8 mouse cellular contexts compared by ENCODE assay signal in genomic region chr10:80899591-80900317, GRCm38 (mm10). TPM values are rescaled to one million over a fixed set of nuclear protein-coding genes. Genes with fewer than 3 reads are reported as not detected.
DNase-seq lines count a peak whose midpoint lies in the region; ATAC-seq and TF ChIP-seq lines count a peak whose summit lies in the region.

No protein-coding gene starts in this region.

- no peak for DNase-seq in kidney, postnatal 10 days
- no peak for DNase-seq in embryonic facial prominence, embryonic 10.5 days (ENCODE audit: low spot score)
- DNase-seq in hindbrain, embryonic 14.5 days (ENCODE audit: low spot score), result no peak
- no peak for DNase-seq in midbrain, postnatal 0 days (ENCODE audit: low spot score)
- DNase-seq in frontal cortex, postnatal 25 days (ENCODE audit: low spot score in 2 of 2), result no peak
- no peak for DNase-seq in spleen, postnatal 4 days (ENCODE audit: low spot score in 2 of 2)

- peak overlapping the region; percentile 85 for H3K9ac ChIP-seq in kidney, embryonic 15.5 days
- peak overlapping the region; percentile 82 for H3K9ac ChIP-seq in hindbrain, embryonic 14.5 days
- H3K9ac ChIP-seq in midbrain, postnatal 0 days (replicated peaks; ENCODE audit: low read length, poor library complexity, severe bottlenecking), result peak overlapping the region; percentile 81

- no peak; the same call in 1 of the 2 replicates for ATAC-seq in kidney, embryonic 15.5 days (replicated peaks; ENCODE audit: low FRiP score)
- no peak for ATAC-seq in hindbrain, embryonic 14.5 days (ENCODE audit: low FRiP score)
- ATAC-seq in midbrain, postnatal 0 days (ENCODE audit: low FRiP score), result no peak; the same call in 1 of the 2 replicates
- ATAC-seq in megakaryocyte-erythroid progenitor cell, adult 5-6 weeks (replicated peaks; ENCODE audit: low FRiP score, low TSS enrichment, poor library complexity, severe bottlenecking), result no peak

- H3K27me3 ChIP-seq in kidney, embryonic 15.5 days, result no peaks in the 10 kb centered on the region
- peaks cover 8% of the 10 kb centered on the region; the same call in 1 of the 2 replicates for H3K27me3 ChIP-seq in embryonic facial prominence, embryonic 10.5 days (replicated peaks; ENCODE audit: low read depth, poor library complexity, severe bottlenecking)
- H3K27me3 ChIP-seq in hindbrain, embryonic 14.5 days (ENCODE audit: control insufficient read depth, insufficient read depth, low read length), result no peaks in the 10 kb centered on the region
- no peaks in the 10 kb centered on the region for H3K27me3 ChIP-seq in midbrain, postnatal 0 days (ENCODE audit: insufficient read depth, low read length)

- H3K27ac ChIP-seq in kidney, embryonic 15.5 days, result peak overlapping the region; percentile 84
- peak overlapping the region; percentile 93 for H3K27ac ChIP-seq in embryonic facial prominence, embryonic 10.5 days (replicated peaks)
- H3K27ac ChIP-seq in hindbrain, embryonic 14.5 days, result peak overlapping the region; percentile 88
- H3K27ac ChIP-seq in midbrain, postnatal 0 days (ENCODE audit: low read depth, low read length), result peak overlapping the region; percentile 93

- peak overlapping the region; percentile 90 for H3K4me2 ChIP-seq in kidney, embryonic 15.5 days
- H3K4me2 ChIP-seq in hindbrain, embryonic 14.5 days (replicated peaks), result peak overlapping the region; percentile 94
- peak overlapping the region; percentile 93 for H3K4me2 ChIP-seq in midbrain, postnatal 0 days (ENCODE audit: low read depth, low read length, poor library complexity, severe bottlenecking)

- H3K36me3 ChIP-seq in kidney, embryonic 15.5 days, result peaks cover 50% of the 10 kb centered on the region
- H3K36me3 ChIP-seq in embryonic facial prominence, embryonic 10.5 days (replicated peaks), result peaks cover 62% of the 10 kb centered on the region
- peaks cover 51% of the 10 kb centered on the region for H3K36me3 ChIP-seq in hindbrain, embryonic 14.5 days (replicated peaks; ENCODE audit: control insufficient read depth, insufficient read depth)
- H3K36me3 ChIP-seq in midbrain, postnatal 0 days (ENCODE audit: insufficient read depth, low read length), result peaks cover 37% of the 10 kb centered on the region

- no peak for TF ChIP-seq CTCF in midbrain, postnatal 0 days (IDR thresholded peaks at IDR 0.05)

- H3K9me3 ChIP-seq in kidney, embryonic 15.5 days (replicated peaks), result no peaks in the 10 kb centered on the region
- H3K9me3 ChIP-seq in embryonic facial prominence, embryonic 10.5 days, result no peaks in the 10 kb centered on the region
- H3K9me3 ChIP-seq in hindbrain, embryonic 14.5 days (ENCODE audit: control insufficient read depth, low read length), result no peaks in the 10 kb centered on the region
- H3K9me3 ChIP-seq in midbrain, postnatal 0 days (ENCODE audit: low read length), result no peaks in the 10 kb centered on the region

- peak overlapping the region; percentile 81 for H3K4me3 ChIP-seq in kidney, embryonic 15.5 days (replicated peaks)
- peak overlapping the region; percentile 94 for H3K4me3 ChIP-seq in embryonic facial prominence, embryonic 10.5 days
- peak overlapping the region; percentile 79 for H3K4me3 ChIP-seq in hindbrain, embryonic 14.5 days (replicated peaks; ENCODE audit: low read length)
- H3K4me3 ChIP-seq in midbrain, postnatal 0 days (ENCODE audit: low read depth, low read length), result peak overlapping the region; percentile 80

- H3K4me1 ChIP-seq in kidney, embryonic 15.5 days, result peaks cover 33% of the 10 kb centered on the region
- peaks cover 31% of the 10 kb centered on the region for H3K4me1 ChIP-seq in embryonic facial prominence, embryonic 10.5 days
- H3K4me1 ChIP-seq in hindbrain, embryonic 14.5 days (replicated peaks; ENCODE audit: control insufficient read depth, insufficient read depth, low read length), result peaks cover 13% of the 10 kb centered on the region
- peaks cover 4% of the 10 kb centered on the region; the same call in 1 of the 2 replicates for H3K4me1 ChIP-seq in midbrain, postnatal 0 days (ENCODE audit: insufficient read depth, low read length)

- WGBS in kidney, embryonic 15.5 days, result 10% methylated on average over 25 of the region's 25 CpGs
- WGBS in embryonic facial prominence, embryonic 10.5 days, result 14% methylated on average over 25 of the region's 25 CpGs
- WGBS in hindbrain, embryonic 14.5 days, result 18% methylated on average over 25 of the region's 25 CpGs
- WGBS in midbrain, postnatal 0 days, result 14% methylated on average over 24 of the region's 25 CpGs

RNA-seq across cellular contexts. Expression of gene Timm13, which starts 1.0 kb away (rescaled TPM):
- 365 and 368 TPM in 2 replicates for polyA plus RNA-seq in kidney, embryonic 15.5 days (2015; fragmentation: Nextera tagmentation; extraction: Ambion mirVana)
- polyA plus RNA-seq in embryonic facial prominence, embryonic 10.5 days (2016; fragmentation: Nextera tagmentation; extraction: Ambion mirVana), result 349 and 359 TPM in 2 replicates
- polyA plus RNA-seq in hindbrain, embryonic 14.5 days (2014; fragmentation: Nextera tagmentation; extraction: Ambion mirVana), result 311 and 351 TPM in 2 replicates
- 153 and 267 TPM in 2 replicates for total RNA-seq in midbrain, postnatal 0 days (2014; rRNA removed)
- polyA plus RNA-seq in midbrain, postnatal 0 days (2015; fragmentation: Nextera tagmentation; extraction: Ambion mirVana), result 362 and 384 TPM in 2 replicates
- total RNA-seq in megakaryocyte-erythroid progenitor cell, adult 5-6 weeks (2014; fragmentation: Nextera tagmentation), result 206 and 233 TPM in 2 replicates
- total RNA-seq in megakaryocyte-erythroid progenitor cell, adult 5-6 weeks (2017), result 27.7 and 49.2 TPM in 2 replicates

RNA-seq across cellular contexts. Expression of gene Lmnb2, which starts 18.3 kb away (rescaled TPM):
- polyA plus RNA-seq in kidney, embryonic 15.5 days (2015; fragmentation: Nextera tagmentation; extraction: Ambion mirVana), result 55.0 and 59.3 TPM in 2 replicates
- polyA plus RNA-seq in embryonic facial prominence, embryonic 10.5 days (2016; fragmentation: Nextera tagmentation; extraction: Ambion mirVana), result 82.7 and 83.1 TPM in 2 replicates
- 12.9 and 13.8 TPM in 2 replicates for polyA plus RNA-seq in hindbrain, embryonic 14.5 days (2014; fragmentation: Nextera tagmentation; extraction: Ambion mirVana)
- 40.2 and 47.3 TPM in 2 replicates for total RNA-seq in midbrain, postnatal 0 days (2014; rRNA removed)
- polyA plus RNA-seq in midbrain, postnatal 0 days (2015; fragmentation: Nextera tagmentation; extraction: Ambion mirVana), result 22.6 and 22.7 TPM in 2 replicates
- 14.9 and 24.4 TPM in 2 replicates for total RNA-seq in megakaryocyte-erythroid progenitor cell, adult 5-6 weeks (2014; fragmentation: Nextera tagmentation)
- total RNA-seq in megakaryocyte-erythroid progenitor cell, adult 5-6 weeks (2017), result 24.0 and 29.0 TPM in 2 replicates

RNA-seq across cellular contexts. Expression of gene Tmprss9, which starts 28.1 kb away (rescaled TPM):
- polyA plus RNA-seq in kidney, embryonic 15.5 days (2015; fragmentation: Nextera tagmentation; extraction: Ambion mirVana), result 0.04 TPM in 1 of 2 replicates, not detected in the other
- 0.06 and 0.10 TPM in 2 replicates for polyA plus RNA-seq in embryonic facial prominence, embryonic 10.5 days (2016; fragmentation: Nextera tagmentation; extraction: Ambion mirVana)
- polyA plus RNA-seq in hindbrain, embryonic 14.5 days (2014; fragmentation: Nextera tagmentation; extraction: Ambion mirVana), result 0.09 and 0.17 TPM in 2 replicates
- 0.09 and 0.11 TPM in 2 replicates for total RNA-seq in midbrain, postnatal 0 days (2014; rRNA removed)
- 0.27 and 0.31 TPM in 2 replicates for polyA plus RNA-seq in midbrain, postnatal 0 days (2015; fragmentation: Nextera tagmentation; extraction: Ambion mirVana)
- 0.22 TPM in 1 of 2 replicates, not detected in the other for total RNA-seq in megakaryocyte-erythroid progenitor cell, adult 5-6 weeks (2014; fragmentation: Nextera tagmentation)
- total RNA-seq in megakaryocyte-erythroid progenitor cell, adult 5-6 weeks (2017), result not detected in 2 replicates

RNA-seq across cellular contexts. Expression of gene Gadd45b, which starts 30.1 kb away (rescaled TPM):
- 18.0 and 20.8 TPM in 2 replicates for polyA plus RNA-seq in kidney, embryonic 15.5 days (2015; fragmentation: Nextera tagmentation; extraction: Ambion mirVana)
- polyA plus RNA-seq in embryonic facial prominence, embryonic 10.5 days (2016; fragmentation: Nextera tagmentation; extraction: Ambion mirVana), result 6.5 and 6.8 TPM in 2 replicates
- polyA plus RNA-seq in hindbrain, embryonic 14.5 days (2014; fragmentation: Nextera tagmentation; extraction: Ambion mirVana), result 6.2 and 8.0 TPM in 2 replicates
- total RNA-seq in midbrain, postnatal 0 days (2014; rRNA removed), result 3.5 and 7.3 TPM in 2 replicates
- 5.0 and 6.4 TPM in 2 replicates for polyA plus RNA-seq in midbrain, postnatal 0 days (2015; fragmentation: Nextera tagmentation; extraction: Ambion mirVana)
- not detected in 2 replicates for total RNA-seq in megakaryocyte-erythroid progenitor cell, adult 5-6 weeks (2014; fragmentation: Nextera tagmentation)
- total RNA-seq in megakaryocyte-erythroid progenitor cell, adult 5-6 weeks (2017), result 7.5 and 8.7 TPM in 2 replicates

RNA-seq across cellular contexts. Expression of gene Sppl2b, which starts 44.7 kb away (rescaled TPM):
- 43.8 and 48.1 TPM in 2 replicates for polyA plus RNA-seq in kidney, embryonic 15.5 days (2015; fragmentation: Nextera tagmentation; extraction: Ambion mirVana)
- polyA plus RNA-seq in embryonic facial prominence, embryonic 10.5 days (2016; fragmentation: Nextera tagmentation; extraction: Ambion mirVana), result 45.2 and 45.3 TPM in 2 replicates
- 69.3 and 70.3 TPM in 2 replicates for polyA plus RNA-seq in hindbrain, embryonic 14.5 days (2014; fragmentation: Nextera tagmentation; extraction: Ambion mirVana)
- total RNA-seq in midbrain, postnatal 0 days (2014; rRNA removed), result 116 and 132 TPM in 2 replicates
- polyA plus RNA-seq in midbrain, postnatal 0 days (2015; fragmentation: Nextera tagmentation; extraction: Ambion mirVana), result 78.6 and 86.2 TPM in 2 replicates
- 116 and 117 TPM in 2 replicates for total RNA-seq in megakaryocyte-erythroid progenitor cell, adult 5-6 weeks (2014; fragmentation: Nextera tagmentation)
- 45.6 and 65.4 TPM in 2 replicates for total RNA-seq in megakaryocyte-erythroid progenitor cell, adult 5-6 weeks (2017)
